Mouse (Mus musculus) cerebellum, postnatal 36 days (tissue): ENCODE results near the gene Luc7l2.

Source experiments
- DNase-seq, 2 experiments: peaks; one replicate each; pipeline ENCODE4 v3.0.0; 2021 to 2022; ENCODE audit warnings: mixed read lengths in 2 of 2

Gene Luc7l2

DNA sequence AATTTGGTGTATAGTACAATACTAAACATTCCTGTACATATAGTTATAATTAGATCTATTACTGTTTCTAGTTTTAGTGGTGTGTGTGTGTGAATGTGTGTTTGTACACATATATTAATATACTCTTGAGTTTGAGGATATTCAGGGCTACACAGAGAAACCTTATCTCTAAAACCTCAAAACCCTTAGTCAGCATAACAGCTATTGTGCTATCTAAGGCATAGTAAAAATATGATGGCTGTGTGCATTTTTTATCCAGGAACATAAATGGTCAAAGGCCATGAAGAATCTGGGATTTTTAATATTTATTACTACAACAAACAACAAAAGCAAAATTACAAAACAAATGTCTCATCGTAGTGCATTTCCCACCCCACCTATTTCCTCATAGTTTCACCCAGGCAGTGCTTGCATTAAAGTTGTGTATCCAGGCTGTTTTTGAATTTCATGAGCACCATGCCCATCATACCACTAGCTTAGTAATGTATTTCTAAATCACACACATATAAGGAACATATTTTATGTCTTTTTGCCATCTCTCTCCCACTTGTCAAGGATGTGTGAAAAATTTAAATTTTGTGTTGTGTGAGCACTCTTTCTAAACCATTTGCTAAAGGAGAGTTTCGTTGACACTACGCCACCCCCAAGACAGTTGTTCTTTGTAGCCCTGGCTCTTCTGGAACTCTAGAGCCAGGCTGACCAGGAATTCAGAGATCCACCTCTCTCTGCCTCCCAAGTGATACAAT is 29.2 kb downstream of the Luc7l2 start:
- DNase-seq, result no peak

DNA sequence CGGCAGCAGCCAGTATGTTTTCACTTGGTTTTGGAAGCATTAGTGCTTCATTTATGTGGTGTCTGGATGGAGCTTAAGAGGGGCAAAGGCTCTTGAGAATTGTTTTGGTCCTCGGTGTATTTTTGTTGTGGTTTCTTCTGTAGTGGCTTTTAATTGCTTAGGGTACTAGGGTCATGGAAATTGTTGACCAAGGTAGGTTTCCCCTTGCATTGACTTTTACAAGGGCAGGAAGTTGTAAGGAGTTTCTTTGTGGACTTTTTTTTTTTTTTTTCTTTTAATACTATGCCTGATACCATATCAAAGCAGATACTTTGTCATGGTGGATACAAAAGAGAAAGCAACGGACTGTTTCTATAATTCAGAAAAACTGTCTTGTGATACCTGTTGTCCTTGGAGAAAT is 30.6 kb downstream of the Luc7l2 start:
- DNase-seq, result no peak

DNA sequence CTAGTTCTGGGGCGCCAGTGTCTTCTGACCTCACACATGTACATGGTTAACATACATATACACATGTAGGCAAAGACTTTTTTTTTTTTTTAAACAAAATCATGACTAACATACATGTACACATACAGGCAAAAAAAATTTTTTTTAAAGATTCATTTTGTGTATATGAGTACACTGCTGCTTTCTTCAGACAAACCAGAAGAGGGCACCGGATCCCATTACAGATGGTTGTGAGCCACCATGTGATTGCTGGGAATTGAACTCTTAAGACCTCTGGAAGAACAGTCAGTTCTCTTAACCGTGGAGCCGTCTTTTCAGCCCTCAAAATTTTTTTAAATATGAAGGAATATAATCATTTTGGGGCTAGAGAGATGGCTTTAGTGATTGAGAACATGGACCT is 46.3 kb downstream of the Luc7l2 start:
- no peak for DNase-seq

DNA sequence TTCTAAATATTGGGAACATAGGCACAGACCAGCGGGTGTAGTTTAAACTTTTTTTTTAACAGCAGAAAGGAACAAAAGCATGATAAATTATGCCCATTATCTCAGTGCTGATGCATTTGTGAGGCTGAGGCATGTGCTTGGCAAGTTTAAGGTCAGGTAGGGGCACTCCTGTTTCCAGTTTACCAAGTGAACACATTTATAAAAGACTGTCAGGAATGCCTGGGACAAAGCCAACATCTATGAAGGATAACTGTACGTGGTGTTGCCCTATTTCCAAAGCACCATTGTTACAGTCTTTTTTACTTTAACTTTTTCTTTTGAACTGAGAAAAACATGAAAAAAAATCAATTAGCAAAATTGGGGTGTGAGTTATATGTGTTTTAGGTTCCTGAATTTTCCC is 58.8 kb downstream of the Luc7l2 start:
- DNase-seq, result no peak

DNA sequence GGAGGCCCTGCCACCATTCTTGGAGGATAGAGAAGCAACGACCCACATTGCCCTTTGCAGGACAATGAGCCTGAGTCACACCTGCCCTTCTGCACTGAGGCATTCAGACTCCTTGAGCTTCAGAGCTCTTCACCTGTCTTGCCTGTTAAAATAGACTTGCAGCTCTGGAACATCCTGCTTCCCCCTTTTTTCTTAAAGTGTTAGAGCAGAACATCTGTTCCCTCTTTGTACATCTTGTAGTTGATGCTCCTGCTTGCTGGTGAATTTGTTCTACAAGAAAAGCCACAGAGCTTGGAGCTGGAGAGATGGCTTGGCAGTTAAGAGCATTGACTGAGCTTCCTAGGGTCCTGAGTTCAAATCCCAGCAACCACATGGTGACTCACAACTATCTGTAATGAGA is 71.3 kb downstream of the Luc7l2 start:
- no peak for DNase-seq

DNA sequence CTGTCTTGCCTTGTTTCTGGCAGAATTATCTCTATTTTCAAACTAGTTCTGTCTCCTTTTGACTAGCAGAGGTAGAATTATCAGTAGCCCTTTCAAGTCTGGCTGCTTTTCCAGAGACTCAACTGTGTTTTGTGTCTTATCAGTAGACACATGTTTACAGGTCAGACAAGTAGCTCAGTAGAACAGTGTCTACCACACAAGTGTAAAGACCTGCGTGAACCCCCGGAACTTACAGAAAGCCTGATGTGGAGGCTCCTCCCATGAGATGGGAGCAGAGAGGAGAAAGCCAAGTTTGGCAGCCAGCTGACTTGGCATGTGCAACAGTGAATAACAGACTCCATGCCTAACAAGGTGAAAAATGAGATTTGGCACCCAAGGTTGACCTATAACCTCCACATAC is 72.3 kb downstream of the Luc7l2 start:
- no peak for DNase-seq

DNA sequence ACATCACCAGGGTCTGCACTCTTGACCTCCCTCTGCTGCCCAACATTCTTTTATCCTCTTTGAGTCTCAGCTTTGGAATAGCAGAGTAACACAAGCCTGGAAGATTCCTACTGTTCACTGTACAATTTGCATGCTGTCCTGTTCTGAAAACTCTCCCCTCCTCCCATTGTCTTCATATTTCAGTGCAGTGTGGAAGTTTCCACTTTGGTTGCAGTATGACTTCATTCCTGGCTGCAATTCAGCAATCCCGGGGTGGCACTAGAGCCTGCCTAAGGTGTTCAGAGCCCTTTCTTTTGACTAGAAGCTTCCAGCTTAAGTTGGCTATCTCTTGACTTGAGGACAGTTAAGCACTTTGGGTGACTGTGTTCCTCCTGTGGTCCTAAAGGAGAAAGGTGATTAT is 73.3 kb downstream of the Luc7l2 start:
- peak; percentile 65 to 68 for DNase-seq

DNA sequence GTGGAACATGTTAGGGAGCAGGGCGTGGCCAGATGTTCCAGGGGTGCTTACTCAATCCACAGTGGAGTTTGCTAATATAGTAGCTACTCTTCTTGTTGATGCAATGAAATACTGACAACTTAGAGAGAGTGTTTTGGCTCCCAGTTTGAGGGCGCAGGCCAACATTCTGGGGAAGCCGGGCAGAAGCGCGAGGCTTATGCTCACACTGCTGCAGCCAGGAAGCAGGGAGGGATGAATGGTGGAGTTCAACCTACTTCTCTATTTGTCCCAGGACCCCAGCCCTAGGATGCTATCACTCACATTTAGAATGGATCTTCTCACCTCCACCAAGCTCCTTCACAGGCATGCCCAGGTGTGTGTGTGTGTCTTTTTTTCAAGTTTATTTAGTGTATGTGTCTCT is 75.0 kb downstream of the Luc7l2 start:
- DNase-seq, result no peak

DNA sequence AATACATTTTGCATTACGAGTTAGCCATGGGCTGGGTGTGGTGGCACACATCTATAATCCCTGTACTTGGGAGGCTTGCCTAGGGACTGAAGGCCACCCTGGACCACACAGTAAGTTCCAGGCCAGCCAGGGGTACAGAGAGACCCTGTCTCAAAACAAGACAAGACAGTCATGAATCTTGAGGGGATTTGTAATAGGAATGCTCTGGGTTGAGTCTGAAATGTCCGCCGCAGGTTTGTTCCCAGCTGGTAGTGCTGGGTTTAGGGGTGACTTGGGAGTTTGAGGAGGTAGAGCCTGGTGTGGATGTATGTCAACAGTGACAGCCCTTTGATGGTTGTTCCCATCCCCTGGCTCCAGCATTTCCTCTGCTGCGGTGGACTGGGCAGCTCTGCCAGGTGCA is 75.9 kb downstream of the Luc7l2 start:
- DNase-seq, result no peak

DNA sequence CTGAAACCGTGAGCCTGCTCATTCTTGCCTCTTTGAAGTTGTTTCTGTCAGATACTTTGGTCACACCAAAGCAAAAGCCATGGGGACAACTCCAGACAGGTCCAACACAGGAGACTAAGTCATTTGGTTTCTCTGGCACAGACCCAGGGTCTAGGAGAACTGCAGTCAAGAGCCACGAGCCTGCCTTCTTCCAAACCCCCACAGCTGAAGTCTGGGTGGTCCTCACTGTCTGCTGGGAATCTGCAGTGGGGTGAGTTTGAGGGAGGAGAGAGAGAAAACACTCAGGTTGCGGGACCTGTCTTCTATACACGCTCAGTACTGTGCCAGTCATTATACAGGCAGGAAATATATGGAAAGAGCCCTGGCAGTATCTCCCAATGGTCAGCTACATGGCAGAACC is 76.4 kb downstream of the Luc7l2 start:
- no peak for DNase-seq

DNA sequence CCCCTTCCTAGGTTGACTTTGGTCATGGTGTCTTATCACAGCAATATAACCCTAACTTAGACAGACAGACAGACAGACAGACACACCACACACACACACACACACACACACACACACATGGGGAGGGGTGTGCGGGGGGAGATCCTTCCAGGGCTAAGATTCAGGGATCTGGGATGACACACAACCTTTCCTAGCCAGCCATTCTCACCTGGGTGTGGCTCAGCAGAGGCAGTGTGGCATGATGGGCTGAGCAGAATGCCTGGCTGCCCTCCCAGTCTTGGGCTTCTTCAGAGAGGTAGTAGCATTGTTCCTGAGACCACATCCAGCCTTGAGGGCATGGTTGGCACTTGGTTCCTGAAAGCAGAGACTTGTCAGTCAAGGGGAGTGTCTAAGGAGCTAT is 78.4 kb downstream of the Luc7l2 start:
- DNase-seq, result no peak

DNA sequence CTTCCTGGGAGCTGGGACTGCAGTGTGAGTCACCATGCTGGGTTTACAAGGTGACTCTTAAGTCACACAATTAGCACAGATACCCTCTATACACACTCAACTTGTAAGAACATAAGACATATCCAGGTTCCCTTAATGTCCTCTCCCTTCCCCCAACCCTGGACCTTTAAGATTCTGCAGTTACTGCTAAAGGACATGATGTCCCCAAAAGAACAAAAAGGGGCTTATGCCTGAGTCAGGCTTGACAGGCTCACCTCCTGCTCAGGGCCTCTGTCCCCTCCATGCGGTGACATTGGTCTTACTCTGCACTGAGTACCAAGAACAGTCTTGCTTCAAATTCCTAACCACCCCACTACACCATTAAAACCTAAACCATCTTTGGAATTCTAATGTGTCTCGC is 81.7 kb downstream of the Luc7l2 start:
- DNase-seq, result no peak

DNA sequence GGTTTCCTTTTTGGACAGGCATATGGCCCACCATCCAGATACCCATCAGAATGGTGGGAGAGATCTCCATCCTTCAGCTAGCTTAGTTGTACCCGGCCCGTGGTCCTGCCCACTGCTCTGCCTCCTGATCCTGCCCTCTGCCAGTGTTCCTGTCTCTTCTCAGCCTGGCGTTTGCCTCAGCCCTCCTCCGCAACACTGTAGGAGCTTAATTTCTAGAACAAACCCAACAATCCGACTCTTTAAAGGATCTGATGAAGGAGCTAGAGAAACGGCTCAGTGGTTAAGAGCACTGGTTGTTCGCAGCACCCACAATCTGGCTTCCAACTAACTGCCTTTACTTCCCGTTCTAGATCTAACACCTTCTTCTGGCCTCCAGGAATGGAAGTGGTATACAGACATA is 83.3 kb downstream of the Luc7l2 start:
- DNase-seq, result no peak

DNA sequence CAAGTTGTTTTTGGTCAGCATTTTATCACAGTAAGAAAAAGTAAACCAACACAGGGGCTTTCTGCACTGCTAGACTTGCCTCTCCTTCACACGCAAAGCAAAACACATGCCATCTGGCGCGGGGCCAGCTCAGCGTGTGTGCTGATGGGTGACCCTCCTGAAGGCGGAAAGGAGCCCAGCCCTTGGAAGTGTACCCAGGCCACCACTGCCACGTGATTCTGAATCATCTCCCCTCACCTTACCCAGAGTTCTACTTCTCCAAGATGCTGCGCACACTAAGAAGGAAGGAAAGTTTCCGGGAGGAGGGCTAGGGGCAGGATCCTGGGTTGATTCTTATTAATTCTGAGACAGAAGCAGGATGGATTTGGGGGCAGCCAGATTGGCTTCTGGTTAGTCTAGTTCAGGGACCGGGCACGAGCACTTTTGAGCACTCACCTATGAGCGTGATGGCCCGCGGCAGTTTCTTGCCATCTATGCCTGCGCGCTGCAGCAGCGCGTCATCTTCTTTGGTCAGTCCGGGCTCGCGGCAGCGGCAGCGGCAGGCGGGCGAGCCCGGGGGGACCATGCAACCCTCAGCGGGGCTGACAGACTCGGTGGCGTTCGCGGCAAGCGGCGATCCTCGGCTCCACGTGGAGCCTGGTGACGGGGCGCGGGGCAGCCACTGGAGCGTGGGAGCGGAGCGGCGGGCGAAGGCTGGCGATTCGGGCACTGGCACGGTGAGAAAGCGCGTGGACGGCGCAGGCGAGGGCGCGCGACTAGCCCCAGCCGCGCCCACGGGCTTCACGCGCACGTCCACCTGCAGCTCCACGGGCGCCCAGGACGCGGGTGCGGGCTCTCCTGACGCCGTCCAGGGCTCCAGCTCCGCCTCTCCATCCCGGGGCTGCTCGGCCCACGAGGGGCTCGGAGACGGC is 85.1 kb downstream of the Luc7l2 start:
- DNase-seq, result peak; percentile 25 to 32

DNA sequence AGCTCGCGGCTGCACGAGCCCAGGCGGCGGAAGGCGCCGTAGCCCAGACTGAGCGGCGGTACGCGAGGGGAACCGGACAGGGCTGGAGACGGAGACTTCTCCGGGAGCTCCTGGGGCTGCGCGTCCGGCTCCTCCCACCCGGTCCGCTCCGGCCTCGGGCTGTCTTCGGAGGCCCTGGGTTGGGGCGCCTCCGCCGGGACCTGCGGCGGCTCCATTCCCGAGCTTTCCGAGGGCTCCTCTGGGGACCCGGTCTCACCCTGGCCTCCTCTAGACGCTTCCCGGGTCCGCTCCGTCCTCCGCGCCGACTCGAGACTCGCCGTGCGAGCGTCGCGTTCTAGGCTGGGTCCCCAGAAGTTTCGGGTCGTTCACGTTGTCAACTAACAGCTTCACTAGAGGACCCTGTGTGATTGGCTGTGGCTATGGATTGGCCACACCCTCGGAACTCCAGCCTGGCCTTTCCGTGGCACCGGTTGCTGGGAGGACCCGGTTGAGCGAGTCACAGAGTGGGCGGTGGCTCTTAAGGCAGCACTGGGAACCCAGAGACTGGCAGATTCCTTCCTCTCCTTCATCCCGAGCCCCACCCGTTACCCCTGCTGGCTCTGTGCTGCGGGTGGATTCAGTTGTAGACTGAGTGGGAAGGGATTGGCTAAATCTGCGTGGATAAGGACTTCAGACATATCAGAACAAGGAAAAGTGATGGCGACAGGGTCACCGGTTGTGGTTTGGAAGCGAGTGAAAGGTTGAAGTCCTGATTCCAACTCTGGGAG is 85.9 kb downstream of the Luc7l2 start, which contains the start of gene Klrg2:
Gene Klrg2, minus strand, starts transcription at position 391 of the 767 bp plus-strand sequence.
- peak; percentile 20 to 27 for DNase-seq

DNA sequence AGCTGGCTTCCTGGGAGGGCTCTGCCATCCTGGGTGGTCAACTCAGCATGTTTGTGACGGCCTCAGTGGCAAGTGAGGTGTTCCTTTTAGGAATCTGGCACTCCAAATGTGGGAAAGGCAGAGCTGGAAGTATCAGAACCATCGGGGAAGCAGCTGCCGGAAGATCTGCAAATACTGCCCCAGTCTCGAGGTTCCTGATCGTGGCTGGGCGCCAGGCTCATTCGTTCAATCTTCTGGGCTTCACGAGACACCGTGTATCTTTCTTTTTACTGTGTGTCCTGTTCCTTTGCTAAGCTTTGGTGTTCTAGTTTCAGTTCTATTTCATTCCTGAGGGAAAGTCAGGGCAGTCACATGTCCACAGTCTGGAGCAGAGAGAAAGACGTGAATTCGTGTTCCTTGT is 89.3 kb downstream of the Luc7l2 start:
- no peak for DNase-seq

DNA sequence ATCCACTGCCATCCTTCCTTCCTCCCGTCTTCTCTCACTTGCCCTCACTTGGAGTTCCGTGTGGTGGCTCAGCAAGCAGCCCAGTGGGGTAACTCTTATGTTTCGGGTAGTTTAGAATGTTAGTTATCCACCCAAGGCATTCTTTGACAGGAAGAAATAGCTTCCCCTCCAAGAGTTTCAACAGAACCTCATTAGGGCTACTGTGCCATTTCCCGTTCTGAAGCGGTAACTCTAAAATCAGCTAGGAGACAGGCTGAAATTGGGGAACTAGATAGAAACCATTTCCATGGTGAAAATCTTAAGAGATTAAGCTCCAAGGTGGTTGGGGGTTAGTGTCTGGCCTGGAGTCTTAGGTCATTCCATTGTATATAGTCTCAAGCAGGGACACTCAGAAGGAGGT is 90.1 kb downstream of the Luc7l2 start:
- no peak for DNase-seq

DNA sequence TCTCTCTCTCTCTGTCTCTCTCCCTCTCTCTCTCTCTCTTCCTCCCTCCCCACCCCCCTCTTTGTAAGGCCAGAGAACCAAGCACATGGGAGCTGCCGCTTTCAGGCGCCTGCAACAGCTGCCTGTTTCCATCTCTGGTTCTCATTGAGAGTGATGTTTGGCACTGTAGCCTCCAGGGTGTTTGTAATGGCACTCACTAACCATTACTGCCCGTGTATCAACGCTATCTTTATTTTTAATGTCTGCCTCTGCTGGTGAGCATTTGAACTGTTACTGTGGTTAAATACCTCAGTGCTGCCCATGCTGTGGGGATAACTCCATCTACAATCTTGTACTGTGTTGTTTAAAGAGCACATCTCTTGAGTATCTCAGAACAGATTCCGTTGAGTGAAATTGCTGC is 90.5 kb downstream of the Luc7l2 start:
- DNase-seq, result no peak

DNA sequence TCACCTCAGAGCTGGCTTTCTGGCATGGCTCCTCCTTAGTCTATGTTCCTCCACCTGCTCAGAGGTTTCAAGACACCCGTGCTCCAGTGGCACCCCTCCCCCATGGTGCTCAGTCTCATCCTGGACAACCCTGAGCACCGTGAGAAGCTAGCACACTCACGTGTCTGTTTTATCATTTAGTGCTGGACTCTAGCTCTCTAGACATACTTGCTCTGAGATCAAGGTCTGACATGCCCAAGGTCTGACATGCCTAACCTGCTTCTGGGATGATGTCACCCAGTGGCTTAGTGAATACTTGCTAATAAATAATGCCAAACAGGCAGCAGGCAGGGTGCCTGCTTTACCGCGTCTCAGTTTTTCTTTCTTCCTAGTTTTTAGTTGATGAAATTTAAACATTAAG is 91.5 kb downstream of the Luc7l2 start:
- no peak for DNase-seq

DNA sequence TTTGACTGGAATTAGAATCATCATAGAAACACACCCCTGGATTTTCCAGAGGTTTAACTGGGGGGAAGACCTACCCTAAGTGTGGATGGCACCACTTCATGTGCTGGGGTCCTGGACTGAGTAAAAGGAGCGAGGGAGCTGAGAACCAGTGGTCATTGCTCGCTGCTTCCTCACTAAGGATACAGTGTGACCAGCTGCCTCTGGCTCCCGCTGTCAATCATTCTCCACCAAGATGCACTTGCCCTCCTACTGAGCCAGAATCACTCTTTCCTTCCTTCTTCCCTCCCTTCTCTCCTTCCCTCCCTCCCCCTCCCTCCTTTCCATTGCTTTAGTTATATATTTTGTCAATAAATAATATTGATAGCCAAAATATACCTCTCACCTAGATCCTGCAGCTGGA is 91.9 kb downstream of the Luc7l2 start:
- DNase-seq, result no peak

DNA sequence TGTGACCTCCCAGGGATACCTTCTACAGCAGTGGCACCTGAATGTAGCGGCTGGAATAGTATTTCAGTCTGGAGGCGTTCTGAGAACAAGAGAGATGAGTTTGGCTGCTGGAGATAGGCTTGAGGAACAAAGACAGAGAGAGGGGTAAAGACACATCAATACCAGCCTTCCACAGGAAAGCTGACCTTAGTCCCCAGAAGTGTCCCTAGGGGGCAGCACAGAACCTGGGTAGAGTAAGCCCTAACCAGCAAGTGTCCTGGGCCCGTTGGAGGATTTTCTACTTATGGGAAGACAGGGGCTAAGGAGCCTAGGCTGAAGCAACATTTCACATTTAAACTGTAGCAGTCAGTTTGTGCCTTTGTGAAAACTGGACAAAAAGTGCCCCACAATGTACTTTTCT is 98.4 kb downstream of the Luc7l2 start:
- no peak for DNase-seq

DNA sequence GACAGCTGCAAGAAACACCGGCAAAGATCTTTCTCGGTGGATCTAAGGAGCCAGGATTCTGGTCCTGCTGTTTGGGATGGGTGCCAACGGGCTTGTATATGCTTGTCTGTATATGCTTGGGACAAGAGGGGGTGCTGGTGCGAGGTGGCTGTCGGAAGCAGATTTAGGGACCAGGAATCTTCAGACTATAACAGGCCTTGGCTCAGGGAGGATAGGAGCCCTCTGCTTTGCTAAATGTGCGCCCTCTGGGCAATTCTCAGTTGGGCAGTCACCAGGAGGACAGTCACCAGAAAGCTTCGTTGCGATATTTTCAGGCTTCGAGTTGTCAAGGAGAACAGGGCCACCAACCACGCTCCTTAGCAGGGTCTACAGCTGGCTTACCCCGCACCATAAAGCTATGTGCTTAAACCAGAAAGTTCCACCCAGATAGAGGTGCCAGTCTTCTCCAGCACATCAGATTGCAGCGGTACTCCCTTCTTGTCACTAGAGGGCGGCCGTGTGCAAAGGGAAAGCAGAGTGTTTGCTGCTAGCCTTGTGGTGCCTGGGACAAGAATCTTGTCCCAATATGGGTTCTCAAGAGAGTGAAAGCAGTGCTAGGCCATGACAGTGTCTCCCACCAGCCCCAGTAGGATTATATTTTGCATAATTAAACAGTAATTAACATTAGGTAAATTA is 99.3 kb downstream of the Luc7l2 start:
- peak; percentile 72 to 74 for DNase-seq
